ENCODE assay signal across 8 mouse cellular contexts in genomic region chr9:86879216-86880112, GRCm38 (mm10). TPM values are rescaled to one million over a fixed set of nuclear protein-coding genes. Genes with fewer than 3 reads are reported as not detected.
A peak's percentile ranks its signal among the peaks of the same experiment; 100 is the strongest.
DNase-seq lines count a peak whose midpoint lies in the region; ATAC-seq and TF ChIP-seq lines count a peak whose summit lies in the region.

No protein-coding gene starts in this region.

- H3K4me3 ChIP-seq in testis, adult 2 months (ENCODE audit: control insufficient read depth, low read depth, low read length) = peak overlapping the region; percentile 60
- peak overlapping the region; percentile 66 for H3K4me3 ChIP-seq in cerebellum, adult 2 months (replicated peaks; ENCODE audit: insufficient read depth, low read depth, low read length)
- peak overlapping the region; percentile 64 for H3K4me3 ChIP-seq in kidney, embryonic 14.5 days (ENCODE audit: low read length)

- under 1% methylated on average over 75 of the region's 75 CpGs for WGBS in cerebellum, adult 2 months
- WGBS in kidney, embryonic 14.5 days = under 1% methylated on average over 69 of the region's 75 CpGs

- peak overlapping the region; percentile 51 for H3K9ac ChIP-seq in kidney, embryonic 14.5 days (ENCODE audit: low read depth, low read length)

- H3K36me3 ChIP-seq in testis, adult 2 months (ENCODE audit: control insufficient read depth, insufficient read depth, low read length) = no peaks in the 10 kb centered on the region
- H3K36me3 ChIP-seq in kidney, embryonic 14.5 days (ENCODE audit: control insufficient read depth, insufficient read depth, low read length) = no peaks in the 10 kb centered on the region

- no peak overlapping the region for H3K27ac ChIP-seq in testis, adult 2 months (ENCODE audit: control insufficient read depth, insufficient read depth, low read depth, low read length)
- peak overlapping the region; percentile 88 for H3K27ac ChIP-seq in cerebellum, adult 2 months (ENCODE audit: insufficient read depth, low read length)
- no peak overlapping the region for H3K27ac ChIP-seq in kidney, embryonic 14.5 days (ENCODE audit: low read depth, low read length)

- ATAC-seq in kidney, embryonic 14.5 days (ENCODE audit: low FRiP score, low TSS enrichment) = peak; percentile 71

- no peaks in the 10 kb centered on the region for H3K9me3 ChIP-seq in kidney, embryonic 14.5 days (ENCODE audit: control insufficient read depth, low read length)

- DNase-seq in testis, postnatal 14 days (ENCODE audit: low spot score) = no peak
- DNase-seq in cerebellum, adult 2 months = peak; percentile 77 to 83
- DNase-seq in forelimb bud, embryonic 11.5 days (ENCODE audit: low read depth, low spot score) = peak; percentile 7
- DNase-seq in liver = peak; percentile 4
- peak; percentile 57 for DNase-seq in right cerebral cortex, adult 18-20 months
- DNase-seq in spleen, adult 18-20 months = no peak

- no peak for TF ChIP-seq CTCF in testis, adult 2 months (IDR thresholded peaks at IDR 0.05; ENCODE audit: control insufficient read depth, insufficient read depth, insufficient replicate concordance, low read depth, low read length)
- TF ChIP-seq CTCF in cerebellum, adult 2 months (IDR thresholded peaks at IDR 0.05; ENCODE audit: borderline replicate concordance, insufficient read depth, low read depth, low read length) = no peak

- H3K4me1 ChIP-seq in testis, adult 2 months (ENCODE audit: control insufficient read depth, insufficient read depth, low read length) = peaks cover 14% of the 10 kb centered on the region
- H3K4me1 ChIP-seq in cerebellum, adult 2 months (ENCODE audit: control insufficient read depth, insufficient read depth, low read length) = no peaks in the 10 kb centered on the region; the same call in 1 of the 2 replicates
- 0 out of 2 replicates have a peak, but pooled peaks cover 5% of the 10 kb centered on the region for H3K4me1 ChIP-seq in kidney, embryonic 14.5 days (ENCODE audit: control insufficient read depth, insufficient read depth, low read length)

- no peak for TF ChIP-seq POLR2A in testis, adult 2 months (IDR thresholded peaks at IDR 0.05; ENCODE audit: control insufficient read depth, low read depth, low read length)
- TF ChIP-seq POLR2A in cerebellum, adult 2 months (IDR thresholded peaks at IDR 0.05; ENCODE audit: borderline replicate concordance, insufficient read depth, low read length) = peak; percentile 41; the same call in 1 of the 2 replicates

- no peaks in the 10 kb centered on the region for H3K27me3 ChIP-seq in testis, adult 2 months (ENCODE audit: control insufficient read depth, insufficient read depth, low read length)
- H3K27me3 ChIP-seq in cerebellum, adult 2 months (ENCODE audit: control insufficient read depth, insufficient read depth, low read length) = no peaks in the 10 kb centered on the region
- H3K27me3 ChIP-seq in kidney, embryonic 14.5 days (ENCODE audit: control insufficient read depth, insufficient read depth, low read length) = peaks cover 24% of the 10 kb centered on the region

- peak overlapping the region; percentile 95 for H3K4me2 ChIP-seq in kidney, embryonic 14.5 days (replicated peaks; ENCODE audit: low read depth, low read length)

RNA-seq across cellular contexts. Expression of gene Snap91, which starts 1.0 kb away (rescaled TPM):
- 0.97 and 1.2 TPM in 2 replicates for polyA plus RNA-seq in testis, adult 2 months (2012; rRNA removed)
- polyA plus RNA-seq in cerebellum, adult 2 months (2012; rRNA removed) = 234 and 267 TPM in 2 replicates
- 13.0 and 18.9 TPM in 2 replicates for polyA plus RNA-seq in kidney, embryonic 14.5 days (2014; fragmentation: Nextera tagmentation; extraction: Ambion mirVana)

Comparison
In these comparisons a context has a peak if more than half of its experiments do, and no peak if none do; other contexts are left out.
1. DNase-seq: peak in cerebellum, adult 2 months (2 of 2), forelimb bud, embryonic 11.5 days (single experiment), liver (single experiment) and right cerebral cortex, adult 18-20 months (single experiment); none in testis, postnatal 14 days (single experiment) and spleen, adult 18-20 months (0 of 2).
2. RNA of gene Snap91, which starts 1.0 kb away (polyA plus RNA-seq): 234 to 267 TPM in cerebellum, adult 2 months; 13.0 to 18.9 TPM in kidney, embryonic 14.5 days and 0.97 to 1.2 TPM in testis, adult 2 months; every median in the first group is over 10 times any median in the second.
3. Peak in every context shown above with its lines, with median percentiles within 50 percentile points of each other: H3K4me3 ChIP-seq.